Mouse (Mus musculus): ENCODE data around the gene Plxnb1. TPM values are rescaled to one million over a fixed set of nuclear protein-coding genes. Genes with fewer than 3 reads are reported as not detected.
A peak's percentile ranks its signal among the peaks of the same experiment; 100 is the strongest.

The Plxnb1 gene
- polyA plus RNA-seq, 1 experiment from 2014 or later, result 18.2 TPM

GRCm38 (mm10) chr9:109053366-109053765 lies 41.8 kb upstream of the Plxnb1 start:
- H3K27me3 ChIP-seq (ENCODE audit: control insufficient read depth, insufficient read depth, low read length), result no peaks in the 10 kb centered on the region
- 82% methylated on average over 3 of the region's 3 CpGs for WGBS
- no peak overlapping the region for H3K9ac ChIP-seq (ENCODE audit: low read depth, low read length)
- DNase-seq (ENCODE audit: low spot score), result no peak
- no peaks in the 10 kb centered on the region for H3K9me3 ChIP-seq (ENCODE audit: control insufficient read depth, low read length)
- no peaks in the 10 kb centered on the region; the same call in 1 of the 2 replicates for H3K4me1 ChIP-seq (replicated peaks; ENCODE audit: control insufficient read depth, insufficient read depth, low read length)
- peaks cover 8% of the 10 kb centered on the region; the same call in 1 of the 2 replicates for H3K36me3 ChIP-seq (ENCODE audit: control insufficient read depth, insufficient read depth, low read length)
- no peak overlapping the region for H3K27ac ChIP-seq (ENCODE audit: low read depth, low read length)
- ATAC-seq (ENCODE audit: low FRiP score), result no peak
- H3K4me2 ChIP-seq (replicated peaks; ENCODE audit: low read depth, low read length), result no peak overlapping the region
- no peak overlapping the region for H3K4me3 ChIP-seq (ENCODE audit: low read depth, low read length)

GRCm38 (mm10) chr9:109053851-109054250 lies 41.3 kb upstream of the Plxnb1 start:
- Histone ChIP-seq H3K9ac (ENCODE audit: low read depth, low read length) (no peak overlapping the region), H3K27ac (ENCODE audit: low read depth, low read length) (no peak overlapping the region), H3K9me3 (ENCODE audit: control insufficient read depth, low read length) (no peaks in the 10 kb centered on the region), H3K4me1 (replicated peaks; ENCODE audit: control insufficient read depth, insufficient read depth, low read length) (no peaks in the 10 kb centered on the region; the same call in 1 of the 2 replicates), H3K4me3 (ENCODE audit: low read depth, low read length) (no peak overlapping the region), H3K27me3 (ENCODE audit: control insufficient read depth, insufficient read depth, low read length) (no peaks in the 10 kb centered on the region), H3K36me3 (ENCODE audit: control insufficient read depth, insufficient read depth, low read length) (peaks cover 8% of the 10 kb centered on the region; the same call in 1 of the 2 replicates), H3K4me2 (replicated peaks; ENCODE audit: low read depth, low read length) (no peak overlapping the region)
- 78% methylated on average over 6 of the region's 6 CpGs for WGBS
- ATAC-seq (ENCODE audit: low FRiP score) (no peak), DNase-seq (ENCODE audit: low spot score) (no peak)

GRCm38 (mm10) chr9:109054712-109055111 lies 40.5 kb upstream of the Plxnb1 start:
- Histone ChIP-seq H3K4me1 (replicated peaks; ENCODE audit: control insufficient read depth, insufficient read depth, low read length) (peaks cover 2% of the 10 kb centered on the region; the same call in 1 of the 2 replicates), H3K9me3 (ENCODE audit: control insufficient read depth, low read length) (no peaks in the 10 kb centered on the region), H3K27ac (ENCODE audit: low read depth, low read length) (no peak overlapping the region), H3K4me2 (replicated peaks; ENCODE audit: low read depth, low read length) (peak overlapping the region; percentile 1; the same call in 1 of the 2 replicates), H3K9ac (ENCODE audit: low read depth, low read length) (no peak overlapping the region), H3K36me3 (ENCODE audit: control insufficient read depth, insufficient read depth, low read length) (peaks cover 8% of the 10 kb centered on the region; the same call in 1 of the 2 replicates), H3K4me3 (ENCODE audit: low read depth, low read length) (peak overlapping the region; percentile 0; the same call in 1 of the 2 replicates), H3K27me3 (ENCODE audit: control insufficient read depth, insufficient read depth, low read length) (no peaks in the 10 kb centered on the region)
- ATAC-seq (ENCODE audit: low FRiP score) (peak; percentile 39; the same call in 1 of the 2 replicates), DNase-seq (ENCODE audit: low spot score) (peak; percentile 47)
- 11% methylated on average over 7 of the region's 7 CpGs for WGBS

GRCm38 (mm10) chr9:109055271-109056030 lies 39.7 kb upstream of the Plxnb1 start:
- Histone ChIP-seq H3K27ac (ENCODE audit: low read depth, low read length) (no peak overlapping the region), H3K9ac (ENCODE audit: low read depth, low read length) (no peak overlapping the region), H3K36me3 (ENCODE audit: control insufficient read depth, insufficient read depth, low read length) (peaks cover 8% of the 10 kb centered on the region; the same call in 1 of the 2 replicates), H3K4me2 (replicated peaks; ENCODE audit: low read depth, low read length) (peak overlapping the region; percentile 1; the same call in 1 of the 2 replicates), H3K4me3 (ENCODE audit: low read depth, low read length) (no peak overlapping the region; the same call in 1 of the 2 replicates), H3K4me1 (replicated peaks; ENCODE audit: control insufficient read depth, insufficient read depth, low read length) (peaks cover 2% of the 10 kb centered on the region; the same call in 1 of the 2 replicates), H3K27me3 (ENCODE audit: control insufficient read depth, insufficient read depth, low read length) (no peaks in the 10 kb centered on the region), H3K9me3 (ENCODE audit: control insufficient read depth, low read length) (no peaks in the 10 kb centered on the region)
- ATAC-seq (ENCODE audit: low FRiP score), result no peak
- no peak for DNase-seq (ENCODE audit: low spot score)
- 89% methylated on average over 12 of the region's 12 CpGs for WGBS

- Histone ChIP-seq H3K27ac (ENCODE audit: low read depth, low read length) (no peak overlapping the region), H3K27me3 (ENCODE audit: control insufficient read depth, insufficient read depth, low read length) (no peaks in the 10 kb centered on the region), H3K4me2 (replicated peaks; ENCODE audit: low read depth, low read length) (no peak overlapping the region), H3K4me1 (replicated peaks; ENCODE audit: control insufficient read depth, insufficient read depth, low read length) (peaks cover 2% of the 10 kb centered on the region; the same call in 1 of the 2 replicates), H3K4me3 (ENCODE audit: low read depth, low read length) (no peak overlapping the region), H3K9ac (ENCODE audit: low read depth, low read length) (no peak overlapping the region), H3K36me3 (ENCODE audit: control insufficient read depth, insufficient read depth, low read length) (peaks cover 8% of the 10 kb centered on the region; the same call in 1 of the 2 replicates), H3K9me3 (ENCODE audit: control insufficient read depth, low read length) (no peaks in the 10 kb centered on the region)
- WGBS, result 92% methylated on average over 17 of the region's 17 CpGs
- no peak for DNase-seq (ENCODE audit: low spot score)
- ATAC-seq (ENCODE audit: low FRiP score), result no peak
Measured at GRCm38 (mm10) chr9:109056081-109056690, 39.0 kb upstream of the Plxnb1 start.

- no peak for DNase-seq (ENCODE audit: low spot score)
- no peak overlapping the region for H3K9ac ChIP-seq (ENCODE audit: low read depth, low read length)
- ATAC-seq (ENCODE audit: low FRiP score), result no peak
- H3K4me3 ChIP-seq (ENCODE audit: low read depth, low read length), result no peak overlapping the region
- H3K9me3 ChIP-seq (ENCODE audit: control insufficient read depth, low read length), result no peaks in the 10 kb centered on the region
- peaks cover 2% of the 10 kb centered on the region; the same call in 1 of the 2 replicates for H3K4me1 ChIP-seq (replicated peaks; ENCODE audit: control insufficient read depth, insufficient read depth, low read length)
- H3K4me2 ChIP-seq (replicated peaks; ENCODE audit: low read depth, low read length), result no peak overlapping the region
- H3K27ac ChIP-seq (ENCODE audit: low read depth, low read length), result no peak overlapping the region
- 86% methylated on average over 4 of the region's 4 CpGs for WGBS
- H3K36me3 ChIP-seq (ENCODE audit: control insufficient read depth, insufficient read depth, low read length), result peaks cover 8% of the 10 kb centered on the region; the same call in 1 of the 2 replicates
- H3K27me3 ChIP-seq (ENCODE audit: control insufficient read depth, insufficient read depth, low read length), result no peaks in the 10 kb centered on the region
Measured at GRCm38 (mm10) chr9:109056916-109057315, 38.3 kb upstream of the Plxnb1 start.

GRCm38 (mm10) chr9:109057543-109057942 lies 37.6 kb upstream of the Plxnb1 start:
- ATAC-seq (ENCODE audit: low FRiP score) (no peak), DNase-seq (ENCODE audit: low spot score) (no peak)
- Histone ChIP-seq H3K4me3 (ENCODE audit: low read depth, low read length) (no peak overlapping the region), H3K9me3 (ENCODE audit: control insufficient read depth, low read length) (no peaks in the 10 kb centered on the region), H3K9ac (ENCODE audit: low read depth, low read length) (no peak overlapping the region), H3K4me1 (replicated peaks; ENCODE audit: control insufficient read depth, insufficient read depth, low read length) (peaks cover 2% of the 10 kb centered on the region; the same call in 1 of the 2 replicates), H3K4me2 (replicated peaks; ENCODE audit: low read depth, low read length) (no peak overlapping the region), H3K27me3 (ENCODE audit: control insufficient read depth, insufficient read depth, low read length) (no peaks in the 10 kb centered on the region), H3K36me3 (ENCODE audit: control insufficient read depth, insufficient read depth, low read length) (peaks cover 8% of the 10 kb centered on the region; the same call in 1 of the 2 replicates), H3K27ac (ENCODE audit: low read depth, low read length) (no peak overlapping the region)
- 94% methylated on average over 5 of the region's 5 CpGs for WGBS

GRCm38 (mm10) chr9:109058006-109058765 lies 37.0 kb upstream of the Plxnb1 start:
- no peaks in the 10 kb centered on the region for H3K9me3 ChIP-seq (ENCODE audit: control insufficient read depth, low read length)
- peaks cover 2% of the 10 kb centered on the region; the same call in 1 of the 2 replicates for H3K4me1 ChIP-seq (replicated peaks; ENCODE audit: control insufficient read depth, insufficient read depth, low read length)
- DNase-seq (ENCODE audit: low spot score) (no peak), ATAC-seq (ENCODE audit: low FRiP score) (no peak)
- H3K4me3 ChIP-seq (ENCODE audit: low read depth, low read length), result no peak overlapping the region
- H3K9ac ChIP-seq (ENCODE audit: low read depth, low read length), result no peak overlapping the region
- no peaks in the 10 kb centered on the region for H3K27me3 ChIP-seq (ENCODE audit: control insufficient read depth, insufficient read depth, low read length)
- H3K4me2 ChIP-seq (replicated peaks; ENCODE audit: low read depth, low read length), result no peak overlapping the region
- 95% methylated on average over 19 of the region's 19 CpGs for WGBS
- H3K27ac ChIP-seq (ENCODE audit: low read depth, low read length), result no peak overlapping the region
- peaks cover 8% of the 10 kb centered on the region; the same call in 1 of the 2 replicates for H3K36me3 ChIP-seq (ENCODE audit: control insufficient read depth, insufficient read depth, low read length)
